Mouse (Mus musculus): ENCODE results near the gene Zswim3.
A peak's percentile ranks its signal among the peaks of the same experiment; 100 is the strongest.
"Not testable (repeated sequence)": the region's sequence is repeated elsewhere in the genome, so short reads cannot be mapped to it uniquely, and the experiment has no call there.

Zswim3 gene

GRCm38 (mm10) chr2:164863411-164863810 lies 58.5 kb downstream of the Zswim3 start:
- not testable (repeated sequence) for H3K27me3 ChIP-seq (ENCODE audit: control insufficient read depth, insufficient read depth, low read length, poor library complexity, severe bottlenecking); DNase-seq (ENCODE audit: low read depth, low spot score); H3K36me3 ChIP-seq (ENCODE audit: control insufficient read depth, insufficient read depth, low read length, poor library complexity, severe bottlenecking)

GRCm38 (mm10) chr2:164864593-164864992 lies 59.7 kb downstream of the Zswim3 start:
- Histone ChIP-seq H3K36me3 (ENCODE audit: control insufficient read depth, insufficient read depth, low read length, poor library complexity, severe bottlenecking) (no peaks in the 10 kb centered on the region), H3K27me3 (ENCODE audit: control insufficient read depth, insufficient read depth, low read length, poor library complexity, severe bottlenecking) (no peaks in the 10 kb centered on the region)
- DNase-seq (ENCODE audit: low read depth, low spot score) = no peak

DNA sequence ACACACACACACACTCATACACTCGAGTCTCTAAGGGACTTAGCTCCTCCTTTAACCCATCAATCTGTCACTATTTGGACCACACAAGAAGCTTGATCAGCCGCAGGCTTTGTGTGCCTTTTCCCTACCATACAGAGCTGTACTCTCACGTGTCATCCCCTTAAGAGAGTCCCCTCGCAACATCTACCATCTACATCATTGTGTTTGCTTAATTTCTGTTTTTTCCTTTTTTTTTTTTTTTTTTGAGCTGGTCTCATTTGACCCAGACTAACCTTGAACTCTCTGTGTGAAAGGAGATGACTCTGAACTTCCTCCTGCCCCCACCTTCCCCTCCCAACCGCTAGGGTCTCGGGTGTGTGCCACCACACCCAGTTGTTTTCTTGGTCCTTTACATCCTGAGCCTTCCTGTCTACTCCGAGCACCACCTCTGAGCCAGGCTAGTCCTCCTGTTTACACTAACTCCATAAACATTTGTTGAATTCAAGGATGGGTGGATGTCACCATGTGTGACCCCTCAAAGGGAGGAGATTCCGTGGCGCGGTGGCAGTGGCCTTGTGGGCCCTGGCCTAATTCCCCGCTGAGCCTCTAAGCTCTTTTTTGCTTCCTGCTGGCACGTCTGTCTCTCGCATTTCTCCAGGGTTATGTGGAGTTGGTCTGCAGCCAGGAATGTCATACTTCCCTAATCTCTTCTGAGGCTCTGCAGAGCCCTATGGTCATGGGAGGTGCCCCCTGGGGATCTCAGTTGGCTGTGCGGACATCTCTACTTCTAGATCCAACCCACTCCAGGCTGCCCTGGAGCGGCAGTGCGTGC lies 62.0 kb downstream of the Zswim3 start:
- Histone ChIP-seq H3K27me3 (ENCODE audit: control insufficient read depth, insufficient read depth, low read length, poor library complexity, severe bottlenecking) (no peaks in the 10 kb centered on the region), H3K36me3 (ENCODE audit: control insufficient read depth, insufficient read depth, low read length, poor library complexity, severe bottlenecking) (no peaks in the 10 kb centered on the region)
- DNase-seq (ENCODE audit: low read depth, low spot score) = peak; percentile 49

- DNase-seq (ENCODE audit: low read depth, low spot score) = peak; percentile 42
- Histone ChIP-seq H3K27me3 (ENCODE audit: control insufficient read depth, insufficient read depth, low read length, poor library complexity, severe bottlenecking) (no peaks in the 10 kb centered on the region), H3K36me3 (ENCODE audit: control insufficient read depth, insufficient read depth, low read length, poor library complexity, severe bottlenecking) (no peaks in the 10 kb centered on the region)
Observed at GRCm38 (mm10) chr2:164867566-164867965, 62.7 kb downstream of the Zswim3 start.

GRCm38 (mm10) chr2:164868491-164868890 lies 63.6 kb downstream of the Zswim3 start:
- no peaks in the 10 kb centered on the region for H3K36me3 ChIP-seq (ENCODE audit: control insufficient read depth, insufficient read depth, low read length, poor library complexity, severe bottlenecking)
- DNase-seq (ENCODE audit: low read depth, low spot score) = peak; percentile 93
- no peaks in the 10 kb centered on the region for H3K27me3 ChIP-seq (ENCODE audit: control insufficient read depth, insufficient read depth, low read length, poor library complexity, severe bottlenecking)
